Mouse (Mus musculus): Measurements from ENCODE around the gene Gk5. TPM values are rescaled to one million over a fixed set of nuclear protein-coding genes. Genes with fewer than 3 reads are reported as not detected.

The Gk5 gene
- polyA plus RNA-seq, 1 experiment from 2014 or later: 6.3 TPM

DNA sequence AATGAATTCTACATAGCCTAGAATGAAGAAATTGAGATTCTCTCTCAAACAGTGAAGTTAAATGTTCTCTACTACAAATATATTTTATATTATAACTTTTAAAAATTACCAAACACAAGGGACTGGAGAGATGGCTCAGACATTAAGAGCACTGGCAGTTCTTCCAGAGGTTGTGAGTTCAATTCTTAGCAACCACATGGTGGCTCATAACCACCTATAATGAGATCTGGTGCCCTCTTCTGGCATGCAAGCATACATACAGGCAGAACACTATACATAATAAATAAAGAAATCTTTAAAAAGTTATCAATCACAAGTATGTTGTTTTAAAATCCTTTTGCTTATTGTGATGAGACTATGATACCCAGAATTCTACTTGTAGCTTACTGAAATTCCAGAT is 98.6 kb downstream of the Gk5 start:
- H3K9ac ChIP-seq (ENCODE audit: low read length): no peak overlapping the region
- no peak overlapping the region for H3K4me2 ChIP-seq (ENCODE audit: low read length)
- no peak for ATAC-seq (replicated peaks; ENCODE audit: low FRiP score, low TSS enrichment, low read depth)
- DNase-seq (ENCODE audit: low spot score): no peak
- no peak overlapping the region for H3K4me3 ChIP-seq (ENCODE audit: low read depth, low read length)
- H3K36me3 ChIP-seq (ENCODE audit: control insufficient read depth, insufficient read depth, low read length): no peaks in the 10 kb centered on the region; the same call in 1 of the 2 replicates
- no peak overlapping the region for H3K27ac ChIP-seq (ENCODE audit: low read depth)
- H3K4me1 ChIP-seq (replicated peaks; ENCODE audit: control insufficient read depth, insufficient read depth, low read length): no peaks in the 10 kb centered on the region
- no peaks in the 10 kb centered on the region for H3K9me3 ChIP-seq (ENCODE audit: control insufficient read depth, low read length)
- H3K27me3 ChIP-seq (replicated peaks; ENCODE audit: control insufficient read depth, insufficient read depth, low read length): no peaks in the 10 kb centered on the region

DNA sequence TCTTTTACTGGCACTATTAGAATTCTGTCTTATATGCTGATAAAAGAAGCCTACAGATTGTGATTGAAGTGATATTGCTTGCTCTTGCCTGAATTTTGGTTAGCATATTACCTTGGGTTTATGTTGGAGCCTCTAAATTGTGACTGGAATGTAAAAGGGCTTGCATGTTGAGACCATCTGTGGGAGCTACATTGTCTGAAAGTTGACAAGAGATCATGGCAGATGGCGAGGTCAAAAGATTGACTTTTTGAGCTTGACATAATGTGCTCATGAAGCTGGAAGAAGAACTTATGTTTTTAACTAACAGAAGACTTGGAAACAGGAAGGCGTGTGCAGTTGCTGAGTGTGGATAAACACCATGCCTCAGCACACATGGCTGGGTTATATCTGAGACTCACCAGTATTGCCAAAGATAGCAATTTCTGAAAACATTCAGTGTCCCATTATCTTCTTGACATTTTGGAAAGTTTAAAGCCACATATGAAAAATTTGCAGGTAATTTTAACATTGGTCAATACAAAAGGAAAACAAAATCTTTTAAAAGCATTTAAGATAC is 100.0 kb downstream of the Gk5 start:
- Histone ChIP-seq H3K36me3 (ENCODE audit: control insufficient read depth, insufficient read depth, low read length) (no peaks in the 10 kb centered on the region; the same call in 1 of the 2 replicates), H3K4me1 (replicated peaks; ENCODE audit: control insufficient read depth, insufficient read depth, low read length) (no peaks in the 10 kb centered on the region), H3K27me3 (replicated peaks; ENCODE audit: control insufficient read depth, insufficient read depth, low read length) (no peaks in the 10 kb centered on the region), H3K27ac (ENCODE audit: low read depth) (no peak overlapping the region), H3K9ac (ENCODE audit: low read length) (no peak overlapping the region), H3K4me2 (ENCODE audit: low read length) (no peak overlapping the region), H3K9me3 (ENCODE audit: control insufficient read depth, low read length) (no peaks in the 10 kb centered on the region), H3K4me3 (ENCODE audit: low read depth, low read length) (no peak overlapping the region)
- ATAC-seq (replicated peaks; ENCODE audit: low FRiP score, low TSS enrichment, low read depth): no peak
- no peak for DNase-seq (ENCODE audit: low spot score)
- 75% methylated on average over 2 of the region's 2 CpGs for WGBS

GRCm38 (mm10) chr9:96220419-96220818 is 101.3 kb downstream of the Gk5 start:
- no peak overlapping the region for H3K4me2 ChIP-seq (ENCODE audit: low read length)
- no peaks in the 10 kb centered on the region for H3K9me3 ChIP-seq (ENCODE audit: control insufficient read depth, low read length)
- no peak for ATAC-seq (replicated peaks; ENCODE audit: low FRiP score, low TSS enrichment, low read depth)

DNA sequence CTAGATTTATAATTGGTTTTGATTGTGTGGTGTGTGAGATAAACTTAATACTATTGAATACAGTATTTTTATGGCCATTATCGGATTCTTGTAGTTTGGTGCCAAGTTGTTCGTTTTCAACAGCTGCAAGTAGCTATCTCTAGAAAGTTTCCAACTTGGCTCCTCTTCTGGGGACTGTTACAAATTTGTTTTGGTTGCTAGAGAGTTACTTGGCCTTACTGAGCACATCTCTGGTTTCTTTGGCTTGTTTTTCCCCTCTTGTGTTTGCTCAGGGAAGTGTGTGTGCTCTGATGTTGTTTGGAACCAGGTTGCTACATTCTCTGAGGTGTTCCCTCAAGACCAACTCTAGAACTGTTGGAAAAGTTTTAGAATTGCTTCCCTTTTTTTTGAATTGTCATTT is 104.1 kb downstream of the Gk5 start:
- H3K27me3 ChIP-seq (replicated peaks; ENCODE audit: control insufficient read depth, insufficient read depth, low read length): no peaks in the 10 kb centered on the region
- no peak overlapping the region for H3K4me2 ChIP-seq (ENCODE audit: low read length)
- no peak for DNase-seq (ENCODE audit: low spot score)
- H3K36me3 ChIP-seq (ENCODE audit: control insufficient read depth, insufficient read depth, low read length): no peaks in the 10 kb centered on the region
- no peak overlapping the region for H3K9ac ChIP-seq (ENCODE audit: low read length)
- H3K27ac ChIP-seq (ENCODE audit: low read depth): no peak overlapping the region
- H3K4me3 ChIP-seq (ENCODE audit: low read depth, low read length): no peak overlapping the region
- no peaks in the 10 kb centered on the region for H3K4me1 ChIP-seq (replicated peaks; ENCODE audit: control insufficient read depth, insufficient read depth, low read length)
- WGBS: 88% methylated on average over 2 of the region's 2 CpGs
- no peaks in the 10 kb centered on the region for H3K9me3 ChIP-seq (ENCODE audit: control insufficient read depth, low read length)
- ATAC-seq (replicated peaks; ENCODE audit: low FRiP score, low TSS enrichment, low read depth): no peak

More at GRCm38 (mm10) chr9:96220419-96220818, 101.3 kb downstream of the Gk5 start:
- H3K27ac ChIP-seq (ENCODE audit: low read depth): no peak overlapping the region
- no peak overlapping the region for H3K4me3 ChIP-seq (ENCODE audit: low read depth, low read length)
- no peak overlapping the region for H3K9ac ChIP-seq (ENCODE audit: low read length)
- DNase-seq (ENCODE audit: low spot score): no peak
- H3K4me1 ChIP-seq (replicated peaks; ENCODE audit: control insufficient read depth, insufficient read depth, low read length): no peaks in the 10 kb centered on the region
- H3K36me3 ChIP-seq (ENCODE audit: control insufficient read depth, insufficient read depth, low read length): no peaks in the 10 kb centered on the region
- H3K27me3 ChIP-seq (replicated peaks; ENCODE audit: control insufficient read depth, insufficient read depth, low read length): no peaks in the 10 kb centered on the region

- Histone ChIP-seq H3K9me3 (ENCODE audit: control insufficient read depth, low read length) (no peaks in the 10 kb centered on the region), H3K27ac (ENCODE audit: low read depth) (no peak overlapping the region), H3K4me1 (replicated peaks; ENCODE audit: control insufficient read depth, insufficient read depth, low read length) (no peaks in the 10 kb centered on the region), H3K9ac (ENCODE audit: low read length) (no peak overlapping the region), H3K4me3 (ENCODE audit: low read depth, low read length) (no peak overlapping the region), H3K27me3 (replicated peaks; ENCODE audit: control insufficient read depth, insufficient read depth, low read length) (no peaks in the 10 kb centered on the region), H3K36me3 (ENCODE audit: control insufficient read depth, insufficient read depth, low read length) (no peaks in the 10 kb centered on the region), H3K4me2 (ENCODE audit: low read length) (no peak overlapping the region)
- ATAC-seq (replicated peaks; ENCODE audit: low FRiP score, low TSS enrichment, low read depth) (no peak), DNase-seq (ENCODE audit: low spot score) (no peak)
These were observed 109.1 kb downstream of the Gk5 start for GRCm38 (mm10) chr9:96228285-96228684.

- WGBS: 79% methylated on average over 2 of the region's 2 CpGs
- no peak overlapping the region for H3K9ac ChIP-seq (ENCODE audit: low read length)
- no peak for ATAC-seq (replicated peaks; ENCODE audit: low FRiP score, low TSS enrichment, low read depth)
- H3K4me3 ChIP-seq (ENCODE audit: low read depth, low read length): no peak overlapping the region
- H3K36me3 ChIP-seq (ENCODE audit: control insufficient read depth, insufficient read depth, low read length): no peaks in the 10 kb centered on the region
- H3K4me1 ChIP-seq (replicated peaks; ENCODE audit: control insufficient read depth, insufficient read depth, low read length): no peaks in the 10 kb centered on the region
- no peak overlapping the region for H3K27ac ChIP-seq (ENCODE audit: low read depth)
- DNase-seq (ENCODE audit: low spot score): no peak
- H3K27me3 ChIP-seq (replicated peaks; ENCODE audit: control insufficient read depth, insufficient read depth, low read length): no peaks in the 10 kb centered on the region
- H3K9me3 ChIP-seq (ENCODE audit: control insufficient read depth, low read length): no peaks in the 10 kb centered on the region
- no peak overlapping the region for H3K4me2 ChIP-seq (ENCODE audit: low read length)
These were observed 111.1 kb downstream of the Gk5 start for GRCm38 (mm10) chr9:96230271-96230670.

Other genes with a start within 250 kb of the Gk5 start
- gene Xrn1, start 164.6 kb upstream of the Gk5 start, polyA plus RNA-seq (2014; fragmentation: Nextera tagmentation; extraction: Ambion mirVana): 19.4 and 22.0 TPM in 2 replicates
- 46.4 and 48.7 TPM in 2 replicates for gene Tfdp2, start 76.9 kb downstream of the Gk5 start, polyA plus RNA-seq (2014; fragmentation: Nextera tagmentation; extraction: Ambion mirVana)
- 152 and 168 TPM in 2 replicates for gene Atp1b3, start 245.1 kb downstream of the Gk5 start, polyA plus RNA-seq (2014; fragmentation: Nextera tagmentation; extraction: Ambion mirVana)